Mouse (Mus musculus): ENCODE data around the gene Arhgap10.

- TF ChIP-seq CTCF (IDR thresholded peaks at IDR 0.05 in 2 of 3, conservative IDR thresholded peaks at IDR 0.05 in 1 of 3; ENCODE audit: control insufficient read depth in 1 of 3, insufficient read depth in 1 of 3, low read depth in 2 of 3, low read length in 3 of 3, poor library complexity in 1 of 3, severe bottlenecking in 1 of 3) = no peak
- no peak for TF ChIP-seq MYC (IDR thresholded peaks at IDR 0.05; ENCODE audit: low read depth, low read length)
- TF ChIP-seq ZKSCAN1 (IDR thresholded peaks at IDR 0.05; ENCODE audit: low read depth, low read length) = no peak
- no peak for TF ChIP-seq POLR2A (IDR thresholded peaks at IDR 0.05; ENCODE audit: control insufficient read depth in 1 of 2, insufficient read depth in 1 of 2, low read depth in 1 of 2, low read length in 2 of 2, poor library complexity in 1 of 2)
- TF ChIP-seq TCF12 (IDR thresholded peaks at IDR 0.05; ENCODE audit: low read depth, low read length) = no peak
- TF ChIP-seq MAZ (IDR thresholded peaks at IDR 0.05; ENCODE audit: low read depth, low read length) = no peak
- TF ChIP-seq MAFK (IDR thresholded peaks at IDR 0.05; ENCODE audit: borderline replicate concordance, low read depth, low read length) = no peak
- no peak for TF ChIP-seq POLR2AphosphoS2 (IDR thresholded peaks at IDR 0.05; ENCODE audit: low read length)
- no peak for TF ChIP-seq MAX (IDR thresholded peaks at IDR 0.05; ENCODE audit: low read length)
- no peak for TF ChIP-seq EP300 (IDR thresholded peaks at IDR 0.05; ENCODE audit: low read depth in 1 of 2, low read length in 2 of 2)
Observed at GRCm38 (mm10) chr8:77331180-77331579, 186.6 kb downstream of the Arhgap10 start.
